Mouse (Mus musculus) liver, postnatal 0 days (tissue): Measurements from ENCODE around the gene Rab13. TPM values are rescaled to one million over a fixed set of nuclear protein-coding genes. Genes with fewer than 3 reads are reported as not detected.

Experiments used
- ATAC-seq: fragments of 200-750 bp; cut with Nextera tagmentation; 2 replicates; pipeline ENCODE4 v1.8.0; 2017; ENCODE audit warnings: mild to moderate bottlenecking, moderate library complexity
- DNase-seq: peaks from one replicate; pipeline ENCODE4 v3.0.0-alpha.2; 2016
- H3K27ac ChIP-seq: fragments of 300-500 bp; sonication (generic); 2 replicates; pipeline ENCODE4 v1.5.1; 2014; ENCODE audit warnings: antibody characterized with exemption, moderate library complexity, mild to moderate bottlenecking, low read depth
- H3K27me3 ChIP-seq: fragments of 300-500 bp; sonication (generic); 2 replicates; pipeline ENCODE4 v1.6.1; 2014; ENCODE audit warnings: low read length, control low read depth, mixed read lengths; ENCODE audit not compliant: insufficient read depth
- H3K36me3 ChIP-seq: fragments of 300-500 bp; sonication (generic); replicated peaks from 2 replicates; pipeline ENCODE4 v1.6.1; 2014; ENCODE audit warnings: mild to moderate bottlenecking, control low read depth, low read length, moderate library complexity, mixed read lengths; ENCODE audit not compliant: insufficient read depth
- H3K4me1 ChIP-seq: fragments of 300-500 bp; sonication (generic); 2 replicates; pipeline ENCODE4 v1.6.1; 2014; ENCODE audit warnings: antibody characterized with exemption, mild to moderate bottlenecking, control low read depth; ENCODE audit not compliant: insufficient read depth
- H3K4me2 ChIP-seq: fragments of 300-500 bp; sonication (generic); 2 replicates; pipeline ENCODE4 v1.6.1; 2014; ENCODE audit warnings: low read depth, mild to moderate bottlenecking, low read length, moderate library complexity, mixed read lengths
- H3K4me3 ChIP-seq: fragments of 300-500 bp; sonication (generic); 2 replicates; pipeline ENCODE4 v1.5.1; 2014; ENCODE audit warnings: low read depth, low read length
- H3K9ac ChIP-seq: fragments of 300-500 bp; sonication (generic); replicated peaks from 2 replicates; pipeline ENCODE4 v1.6.1; 2014; ENCODE audit warnings: mild to moderate bottlenecking, moderate library complexity
- H3K9me3 ChIP-seq: fragments of 300-500 bp; sonication (generic); 2 replicates; pipeline ENCODE4 v1.6.1; 2016; ENCODE audit warnings: mild to moderate bottlenecking, control low read depth, low read length, mixed read lengths
- CTCF ChIP-seq: sonication (generic); IDR thresholded peaks from 2 replicates; pipeline ENCODE4 v1.5.1; 2016; ENCODE audit warnings: antibody characterized with exemption, low read depth
- EP300 ChIP-seq: IDR thresholded peaks from 2 replicates; pipeline ENCODE4 v1.6.1; 2016; ENCODE audit warnings: antibody characterized with exemption, low read depth, mild to moderate bottlenecking
- WGBS: fragments of 180-500 bp; shearing (Covaris S2); extraction: QIAGEN DNeasy Blood & Tissue Kit; methylation state at CpG from one replicate; pipeline ENCODE4 v1.1.7; 2014; ENCODE audit not compliant: insufficient replicate concordance; 5-methylcytosine and 5-hydroxymethylcytosine counted together
- polyA plus RNA-seq: library from polyadenylated mRNA; unstranded; fragments of >200 nt; fragmentation: Nextera tagmentation; extraction: Ambion mirVana; gene quantifications from 2 replicates; pipeline ENCODE4 v1.2.1, GENCODE M21; 2015

The Rab13 gene
- polyA plus RNA-seq, 1 experiment from 2014 or later = 4.9 TPM

DNA sequence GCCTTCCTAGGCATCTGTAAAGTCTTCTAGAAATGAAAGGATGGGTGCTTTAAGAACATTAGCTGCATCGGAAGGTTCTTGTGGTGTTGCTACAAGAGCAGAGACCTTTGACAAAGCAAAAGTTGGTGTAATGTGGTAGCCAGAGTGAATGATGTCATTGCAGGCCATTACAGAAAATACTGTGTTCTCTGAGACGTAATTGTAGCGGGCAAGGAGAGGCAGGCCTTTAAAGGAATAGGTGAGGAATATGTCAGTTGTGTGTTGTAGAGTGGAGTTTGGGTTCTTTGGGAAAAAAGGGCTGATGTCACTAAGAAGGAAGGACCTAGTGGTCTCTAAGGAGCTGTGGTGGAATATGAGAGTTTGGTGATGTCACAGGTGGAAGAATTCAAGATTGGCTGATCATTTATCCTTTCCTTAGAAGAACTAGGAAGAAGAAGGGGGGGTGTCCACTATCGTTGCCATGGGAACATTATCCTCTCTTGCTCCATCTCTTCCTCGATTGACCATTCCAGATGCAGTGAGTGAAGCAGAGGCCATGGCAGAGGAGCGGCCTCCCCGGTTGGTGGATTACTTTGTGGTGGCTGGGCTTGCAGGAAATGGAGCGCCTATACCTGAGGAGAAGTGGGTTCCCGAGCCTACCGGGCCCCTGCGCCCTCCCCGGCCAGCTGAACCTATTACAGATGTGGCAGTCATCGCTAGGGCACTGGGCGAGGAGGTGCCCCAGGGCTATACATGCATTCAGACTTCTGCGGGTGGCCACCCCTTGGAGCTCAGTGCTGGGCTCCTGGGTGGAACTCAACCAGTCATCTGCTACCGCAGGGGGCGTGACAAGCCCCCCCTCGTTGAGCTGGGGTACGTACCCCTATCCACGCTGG lies 53.6 kb downstream of the Rab13 start:
- Histone ChIP-seq H3K27ac (peak overlapping the region; percentile 98), H3K36me3 (peaks cover 34% of the 10 kb centered on the region), H3K4me1 (peaks cover 27% of the 10 kb centered on the region), H3K4me2 (peak overlapping the region; percentile 87), H3K9ac (peak overlapping the region; percentile 81), H3K9me3 (no peaks in the 10 kb centered on the region), H3K4me3 (peak overlapping the region; percentile 76), H3K27me3 (no peaks in the 10 kb centered on the region)
- WGBS = 71% methylated on average over 20 of the region's 20 CpGs
- DNase-seq (no peak), ATAC-seq (no peak)
- TF ChIP-seq EP300 (no peak), CTCF (no peak)

DNA sequence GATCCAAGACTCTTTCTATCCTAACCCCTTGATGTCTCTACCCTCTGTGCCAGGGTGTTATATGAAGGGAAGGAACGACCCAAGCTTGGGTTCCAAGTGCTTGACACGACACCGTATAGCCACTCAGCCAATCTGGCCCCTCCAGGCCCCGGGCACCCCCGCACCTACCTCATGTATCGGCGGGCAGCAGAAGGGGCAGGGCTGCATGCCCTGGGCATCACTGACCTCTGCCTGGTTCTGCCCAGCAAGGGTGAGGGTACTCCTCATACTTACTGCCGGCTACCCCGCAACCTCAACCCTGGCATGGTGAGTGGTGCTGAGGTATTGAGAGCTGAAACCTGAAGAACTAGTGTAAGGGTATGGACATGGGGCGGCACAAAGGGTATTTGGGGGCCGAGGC lies 54.7 kb downstream of the Rab13 start:
- 89% methylated on average over 11 of the region's 11 CpGs for WGBS
- TF ChIP-seq CTCF = no peak
- no peak for TF ChIP-seq EP300
- H3K9me3 ChIP-seq = no peaks in the 10 kb centered on the region
- peaks cover 27% of the 10 kb centered on the region for H3K4me1 ChIP-seq
- ATAC-seq (no peak), DNase-seq (no peak)
- H3K27ac ChIP-seq = no peak overlapping the region
- no peaks in the 10 kb centered on the region for H3K27me3 ChIP-seq
- no peak overlapping the region for H3K4me3 ChIP-seq
- no peak overlapping the region for H3K4me2 ChIP-seq
- peaks cover 28% of the 10 kb centered on the region for H3K36me3 ChIP-seq
- H3K9ac ChIP-seq = no peak overlapping the region

DNA sequence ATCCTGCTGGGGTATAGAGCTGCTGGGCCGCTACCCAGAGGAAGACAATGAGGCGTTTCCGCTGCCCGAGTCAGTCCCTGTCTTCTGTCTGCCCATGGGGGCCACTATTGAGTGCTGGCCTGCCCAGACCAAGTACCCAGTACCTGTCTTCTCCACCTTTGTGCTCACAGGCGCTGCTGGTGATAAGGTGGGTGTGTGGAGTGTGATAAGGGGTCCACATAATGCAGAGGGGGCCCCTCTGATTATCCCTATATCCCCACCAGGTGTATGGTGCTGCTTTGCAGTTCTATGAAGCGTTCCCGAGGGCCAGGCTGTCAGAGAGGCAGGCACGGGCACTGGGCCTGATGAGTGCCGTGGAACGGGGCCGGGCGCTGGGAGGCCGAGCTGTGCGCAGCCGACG lies 55.5 kb downstream of the Rab13 start:
- 90% methylated on average over 16 of the region's 16 CpGs for WGBS
- Histone ChIP-seq H3K27ac (no peak overlapping the region), H3K4me3 (no peak overlapping the region), H3K9me3 (no peaks in the 10 kb centered on the region), H3K4me2 (no peak overlapping the region), H3K4me1 (peaks cover 27% of the 10 kb centered on the region), H3K9ac (no peak overlapping the region), H3K27me3 (no peaks in the 10 kb centered on the region), H3K36me3 (peaks cover 27% of the 10 kb centered on the region)
- DNase-seq (no peak), ATAC-seq (no peak)
- TF ChIP-seq EP300 = no peak
- TF ChIP-seq CTCF = no peak

DNA sequence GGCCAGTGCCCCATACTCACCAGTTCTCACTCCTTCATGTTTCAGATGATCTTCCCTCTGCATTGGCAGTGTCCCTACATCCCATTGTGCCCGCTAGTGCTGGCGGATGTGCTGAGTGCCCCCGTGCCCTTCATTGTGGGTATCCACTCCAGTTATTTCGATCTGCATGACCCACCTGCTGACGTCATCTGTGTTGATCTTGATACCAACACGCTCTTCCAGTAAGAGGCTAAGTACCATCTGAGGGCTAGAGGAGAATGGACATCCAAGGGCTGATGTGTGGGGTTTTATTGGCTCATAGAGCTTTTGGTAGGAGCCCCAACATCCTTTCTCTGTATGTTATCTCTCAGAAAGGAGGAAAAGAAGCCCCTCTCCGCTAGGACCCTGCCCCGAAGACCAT lies 57.3 kb downstream of the Rab13 start:
- no peaks in the 10 kb centered on the region for H3K9me3 ChIP-seq
- H3K4me2 ChIP-seq = no peak overlapping the region
- WGBS = 82% methylated on average over 8 of the region's 8 CpGs
- DNase-seq = no peak
- H3K36me3 ChIP-seq = peaks cover 35% of the 10 kb centered on the region
- no peak overlapping the region for H3K4me3 ChIP-seq
- ATAC-seq = no peak
- no peaks in the 10 kb centered on the region for H3K27me3 ChIP-seq
- TF ChIP-seq CTCF = no peak
- TF ChIP-seq EP300 = no peak
- no peak overlapping the region for H3K27ac ChIP-seq
- H3K4me1 ChIP-seq = peaks cover 19% of the 10 kb centered on the region
- no peak overlapping the region for H3K9ac ChIP-seq

DNA sequence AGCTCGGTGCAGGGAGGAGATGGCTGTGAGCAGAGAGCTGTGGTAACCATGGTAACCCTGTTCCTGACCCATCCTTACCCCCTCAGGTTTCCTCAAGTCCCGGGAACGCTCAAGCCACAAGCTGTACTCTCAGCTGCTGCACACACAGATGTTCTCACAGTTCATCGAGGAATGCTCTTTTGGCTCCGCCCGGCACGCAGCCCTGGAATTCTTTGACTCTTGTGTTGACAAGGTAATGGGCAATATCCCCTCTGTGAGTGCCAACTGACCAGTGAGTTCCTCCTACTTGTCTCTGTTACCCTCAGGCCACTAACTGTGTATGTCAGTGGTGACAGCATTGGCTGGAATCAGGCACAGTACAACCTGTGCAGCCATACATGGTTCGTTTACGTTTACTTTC lies 58.7 kb downstream of the Rab13 start:
- DNase-seq (no peak), ATAC-seq (no peak)
- 86% methylated on average over 9 of the region's 9 CpGs for WGBS
- Histone ChIP-seq H3K9ac (no peak overlapping the region), H3K9me3 (no peaks in the 10 kb centered on the region), H3K36me3 (peaks cover 43% of the 10 kb centered on the region), H3K4me1 (peaks cover 10% of the 10 kb centered on the region), H3K27ac (no peak overlapping the region), H3K4me2 (no peak overlapping the region), H3K4me3 (no peak overlapping the region), H3K27me3 (no peaks in the 10 kb centered on the region)
- TF ChIP-seq CTCF (no peak), EP300 (no peak)

DNA sequence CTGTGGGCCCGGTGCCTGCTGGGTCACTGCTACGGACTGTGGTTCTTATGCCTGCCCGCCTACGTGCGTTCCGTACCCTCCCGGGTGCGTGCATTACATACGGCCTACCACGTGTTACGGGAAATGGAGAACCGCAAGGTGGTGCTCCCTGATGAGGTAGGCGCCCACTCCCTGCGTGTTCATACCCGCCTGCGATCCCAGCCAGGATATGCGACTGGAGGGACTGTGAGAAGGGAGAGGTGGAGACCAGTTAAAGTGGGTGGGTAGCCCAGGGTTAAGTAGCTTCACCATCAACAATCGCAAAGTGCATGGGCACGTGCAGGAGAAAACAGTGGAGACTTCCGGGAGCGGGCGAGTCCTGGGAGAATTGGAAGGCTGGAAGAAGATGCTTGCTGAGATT lies 60.4 kb downstream of the Rab13 start:
- no peak for ATAC-seq
- H3K4me2 ChIP-seq = no peak overlapping the region
- no peak for DNase-seq
- no peaks in the 10 kb centered on the region for H3K27me3 ChIP-seq
- H3K36me3 ChIP-seq = peaks cover 49% of the 10 kb centered on the region
- H3K27ac ChIP-seq = no peak overlapping the region
- no peak overlapping the region for H3K4me3 ChIP-seq
- no peak overlapping the region for H3K9ac ChIP-seq
- no peaks in the 10 kb centered on the region for H3K4me1 ChIP-seq
- TF ChIP-seq EP300 (no peak), CTCF (no peak)
- H3K9me3 ChIP-seq = no peaks in the 10 kb centered on the region
- WGBS = 92% methylated on average over 22 of the region's 22 CpGs
